In genomic region chr6:113237542-113238270, GRCm38 (mm10) we compare ENCODE assay signal across 8 mouse cellular contexts. TPM values are rescaled to one million over a fixed set of nuclear protein-coding genes. Genes with fewer than 3 reads are reported as not detected.
DNase-seq lines count a peak whose midpoint lies in the region; ATAC-seq lines count a peak whose summit lies in the region.

Gene Mtmr14 (plus strand): TSS chr6:113237843.

- DNase-seq in Muller cell, postnatal 12 days (ENCODE audit: inconsistent ontology term) = peak; percentile 100
- DNase-seq in cerebellum, adult 9-11 months = peak; percentile 98
- DNase-seq in frontal cortex, adult 2 months (ENCODE audit: extremely low spot score in 1 of 2, low spot score in 1 of 2) = peak; percentile 95 to 99
- peak; percentile 98 for DNase-seq in hindbrain, embryonic 11.5 days (ENCODE audit: low spot score)
- DNase-seq in layer of hippocampus, postnatal 10 days (ENCODE audit: low spot score in 2 of 2) = peak; percentile 98 to 99
- peak; percentile 100 for DNase-seq in lung, postnatal 10 days
- peak; percentile 99 for DNase-seq in ovary, postnatal 36 days (ENCODE audit: low spot score)
- DNase-seq in thymus, postnatal 25 days = peak; percentile 100

- H3K36me3 ChIP-seq in hindbrain, embryonic 11.5 days (ENCODE audit: control insufficient read depth, insufficient read depth, low read length) = no peaks in the 10 kb centered on the region

- no peaks in the 10 kb centered on the region for H3K27me3 ChIP-seq in hindbrain, embryonic 11.5 days (ENCODE audit: control insufficient read depth, insufficient read depth, low read length)

- whole genome bisulfite sequencing in hindbrain, embryonic 11.5 days = 2% methylated on average over 55 of the region's 55 CpGs

- 0 out of 2 replicates have a peak within 1 kb of the TSS, but pooled peaks have one; percentile 24 for H3K27ac ChIP-seq in hindbrain, embryonic 11.5 days (ENCODE audit: low read depth, low read length)

- peak within 1 kb of the TSS; percentile 83 for H3K4me2 ChIP-seq in hindbrain, embryonic 11.5 days (replicated peaks; ENCODE audit: low read depth, low read length)

- H3K4me1 ChIP-seq in hindbrain, embryonic 11.5 days (replicated peaks; ENCODE audit: control insufficient read depth, insufficient read depth, low read length) = peaks cover 7% of the 10 kb centered on the region; the same call in 1 of the 2 replicates

- peak; percentile 98 for ATAC-seq in hindbrain, embryonic 11.5 days (ENCODE audit: low FRiP score)

- peak within 1 kb of the TSS; percentile 88 for H3K9ac ChIP-seq in hindbrain, embryonic 11.5 days (ENCODE audit: low read depth, low read length)

- no peaks in the 10 kb centered on the region for H3K9me3 ChIP-seq in hindbrain, embryonic 11.5 days (ENCODE audit: control insufficient read depth, low read length)

- H3K4me3 ChIP-seq in hindbrain, embryonic 11.5 days (ENCODE audit: low read depth, low read length) = peak within 1 kb of the TSS; percentile 97

RNA-seq across cellular contexts. Expression of gene Mtmr14, which starts in this region (rescaled TPM):
- polyA plus RNA-seq in frontal cortex, adult 2 months (2012; rRNA removed) = 21.7 and 23.9 TPM in 2 replicates
- 44.7 and 46.8 TPM in 2 replicates for polyA plus RNA-seq in hindbrain, embryonic 11.5 days (2014; fragmentation: Nextera tagmentation; extraction: Ambion mirVana)
- total RNA-seq in layer of hippocampus, postnatal 10 days (2021) = 10 to 100 TPM; 18.1 to 20.6 TPM

Comparison
In these comparisons a context has a peak if more than half of its experiments do, and no peak if none do; other contexts are left out.
1. Peak in every context shown above with its lines: DNase-seq, ATAC-seq, H3K4me3 ChIP-seq and H3K27ac ChIP-seq.